Mouse (Mus musculus): ENCODE data around the gene Specc1l. TPM values are rescaled to one million over a fixed set of nuclear protein-coding genes. Genes with fewer than 3 reads are reported as not detected.

Specc1l gene
- total and polyA plus RNA-seq, 2 experiments from 2014 or later = 21.4 to 64.5 TPM

DNA sequence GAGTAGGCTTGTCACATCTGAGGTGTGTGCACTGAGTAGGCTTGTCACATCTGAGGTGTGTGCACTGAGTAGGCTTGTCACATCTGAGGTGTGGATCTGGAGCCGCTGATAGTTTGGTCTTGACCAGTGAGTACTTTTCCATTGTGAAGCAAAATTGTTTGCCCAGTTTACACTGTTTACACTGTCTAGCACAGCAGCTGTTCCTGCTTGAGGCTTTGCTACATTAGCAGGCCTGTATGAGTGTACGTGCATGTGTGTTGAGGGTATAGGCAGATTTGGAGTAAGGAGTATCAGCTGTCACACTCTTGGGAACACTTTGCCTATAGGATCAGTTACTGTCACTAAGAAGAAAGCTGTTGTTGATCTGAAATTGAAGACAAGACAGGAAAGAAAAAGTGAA is 21.6 kb downstream of the Specc1l start:
- no peaks in the 10 kb centered on the region for H3K27me3 ChIP-seq (ENCODE audit: insufficient read depth, low read length)
- H3K9ac ChIP-seq = no peak overlapping the region
- no peak for TF ChIP-seq CTCF (IDR thresholded peaks at IDR 0.05; ENCODE audit: low read depth)
- H3K36me3 ChIP-seq (ENCODE audit: insufficient read depth) = peaks cover 27% of the 10 kb centered on the region
- no peak overlapping the region for H3K27ac ChIP-seq (ENCODE audit: low read depth, low read length)
- no peaks in the 10 kb centered on the region for H3K4me1 ChIP-seq (ENCODE audit: insufficient read depth)
- H3K9me3 ChIP-seq (ENCODE audit: low read length) = no peaks in the 10 kb centered on the region
- H3K4me3 ChIP-seq (ENCODE audit: low read depth, low read length) = no peak overlapping the region
- no peak overlapping the region for H3K4me2 ChIP-seq (ENCODE audit: low read depth)
- 57% methylated on average over 2 of the region's 2 CpGs for WGBS
- no peak for DNase-seq
- ATAC-seq = no peak

DNA sequence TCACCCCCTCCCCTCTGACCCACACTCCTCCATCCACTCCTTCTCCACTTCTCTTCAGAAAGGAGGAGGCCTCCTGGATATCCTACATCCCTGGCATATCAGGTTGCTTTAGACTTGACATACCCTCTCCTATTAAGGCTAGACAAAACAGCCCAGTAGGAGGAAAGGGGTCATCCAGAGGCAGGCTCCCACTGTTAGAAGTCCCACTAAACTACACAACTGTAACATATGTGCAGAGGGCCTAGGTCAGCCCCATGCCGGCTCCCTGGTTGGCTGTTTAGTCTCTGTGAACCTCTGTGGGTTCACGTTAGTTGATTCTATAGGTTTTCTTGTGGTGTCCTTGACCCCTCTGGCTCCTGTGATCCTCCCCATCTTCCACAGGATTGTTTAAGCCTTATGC is 23.9 kb downstream of the Specc1l start:
- ATAC-seq = no peak

DNA sequence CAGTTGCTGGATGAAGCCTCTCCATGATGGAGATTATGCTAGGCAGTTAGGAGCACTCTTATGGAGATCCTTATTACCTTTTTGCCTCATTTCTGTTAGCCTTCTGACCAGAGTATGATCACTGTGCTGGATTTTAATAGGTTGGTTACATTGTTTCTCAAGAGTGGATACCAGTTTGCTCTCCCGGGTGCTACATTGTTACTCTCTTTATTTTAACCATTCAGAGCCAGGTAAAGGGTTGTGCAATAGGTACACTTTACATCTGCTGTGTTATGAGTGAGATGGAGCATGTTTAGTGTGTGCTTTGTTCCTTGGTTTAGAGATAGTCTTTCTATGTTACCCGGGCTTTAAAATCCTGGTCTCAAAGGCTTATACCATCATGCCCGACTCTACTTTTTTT is 24.3 kb downstream of the Specc1l start:
- ATAC-seq (no peak), DNase-seq (no peak)
- Histone ChIP-seq H3K27me3 (ENCODE audit: insufficient read depth, low read length) (no peaks in the 10 kb centered on the region), H3K4me3 (ENCODE audit: low read depth, low read length) (no peak overlapping the region), H3K9me3 (ENCODE audit: low read length) (no peaks in the 10 kb centered on the region), H3K9ac (no peak overlapping the region), H3K27ac (ENCODE audit: low read depth, low read length) (no peak overlapping the region), H3K4me2 (ENCODE audit: low read depth) (no peak overlapping the region), H3K4me1 (ENCODE audit: insufficient read depth) (no peaks in the 10 kb centered on the region), H3K36me3 (ENCODE audit: insufficient read depth) (peaks cover 24% of the 10 kb centered on the region)
- WGBS = 95% methylated on average over 3 of the region's 3 CpGs
- TF ChIP-seq CTCF (IDR thresholded peaks at IDR 0.05; ENCODE audit: low read depth) = no peak

More for the DNA sequence above, 23.9 kb downstream of the Specc1l start:
- WGBS = 89% methylated on average over 2 of the region's 2 CpGs
- H3K27ac ChIP-seq (ENCODE audit: low read depth, low read length) = no peak overlapping the region
- H3K36me3 ChIP-seq (ENCODE audit: insufficient read depth) = peaks cover 27% of the 10 kb centered on the region
- no peak overlapping the region for H3K4me3 ChIP-seq (ENCODE audit: low read depth, low read length)
- no peak for TF ChIP-seq CTCF (IDR thresholded peaks at IDR 0.05; ENCODE audit: low read depth)
- no peak overlapping the region for H3K9ac ChIP-seq
- no peak overlapping the region for H3K4me2 ChIP-seq (ENCODE audit: low read depth)
- no peak for DNase-seq
- no peaks in the 10 kb centered on the region for H3K27me3 ChIP-seq (ENCODE audit: insufficient read depth, low read length)
- H3K4me1 ChIP-seq (ENCODE audit: insufficient read depth) = no peaks in the 10 kb centered on the region
- H3K9me3 ChIP-seq (ENCODE audit: low read length) = no peaks in the 10 kb centered on the region

DNA sequence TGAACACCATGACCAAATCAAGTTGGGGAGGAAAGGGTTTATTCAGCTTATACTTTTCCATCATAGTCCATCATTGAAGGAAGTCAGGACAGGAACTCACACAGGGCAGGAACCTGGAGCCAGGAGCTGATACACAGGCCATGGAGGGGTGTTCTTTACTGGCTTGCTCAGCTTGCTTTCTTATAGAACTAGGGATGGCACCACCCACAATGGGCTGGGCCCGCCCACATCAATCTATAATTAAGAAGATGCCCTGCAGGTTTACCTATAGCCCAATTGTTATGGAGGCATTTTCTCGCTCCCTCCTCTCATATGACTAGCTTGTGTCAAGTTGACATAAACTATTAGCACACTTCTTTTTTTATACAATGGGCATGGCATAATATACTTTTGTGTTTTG is 25.3 kb downstream of the Specc1l start:
- no peak for TF ChIP-seq CTCF (IDR thresholded peaks at IDR 0.05; ENCODE audit: low read depth)
- no peak overlapping the region for H3K27ac ChIP-seq (ENCODE audit: low read depth, low read length)
- H3K4me1 ChIP-seq (ENCODE audit: insufficient read depth) = no peaks in the 10 kb centered on the region

DNA sequence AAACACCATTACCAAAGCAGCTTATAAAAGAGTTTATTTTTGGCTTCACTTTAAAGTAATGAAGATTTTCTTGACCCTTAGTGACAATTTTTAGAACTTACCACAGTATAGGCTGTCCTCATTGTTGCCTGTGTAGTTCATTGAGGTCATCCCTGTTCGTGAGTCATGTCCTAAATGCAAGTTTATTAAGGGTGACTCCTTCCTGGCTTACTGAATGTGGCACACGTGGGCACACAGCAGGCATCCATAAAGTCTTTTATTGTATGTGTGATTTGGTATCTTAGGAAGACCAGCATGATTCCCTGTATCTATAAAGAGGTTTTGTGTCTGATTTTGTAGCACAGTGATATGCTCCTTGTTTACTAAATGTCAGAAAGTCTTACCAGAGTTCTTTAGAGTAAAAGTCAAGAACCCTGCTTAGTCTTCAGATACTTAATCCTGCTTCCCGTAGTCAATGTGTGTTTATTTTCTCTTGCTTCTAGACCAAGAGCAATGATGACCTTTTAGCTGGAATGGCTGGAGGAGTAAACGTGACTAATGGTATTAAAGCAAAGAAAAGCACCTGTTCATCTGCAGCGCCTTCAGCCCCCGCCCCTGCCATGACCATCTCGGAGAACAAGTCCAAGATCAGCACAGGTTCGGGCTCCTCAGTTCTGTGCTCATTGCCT is 28.8 kb downstream of the Specc1l start:
- Histone ChIP-seq H3K4me3 (ENCODE audit: low read depth, low read length) (no peak overlapping the region), H3K4me2 (ENCODE audit: low read depth) (no peak overlapping the region), H3K27ac (ENCODE audit: low read depth, low read length) (no peak overlapping the region), H3K36me3 (ENCODE audit: insufficient read depth) (peaks cover 41% of the 10 kb centered on the region), H3K9me3 (ENCODE audit: low read length) (no peaks in the 10 kb centered on the region), H3K4me1 (ENCODE audit: insufficient read depth) (no peaks in the 10 kb centered on the region), H3K9ac (no peak overlapping the region), H3K27me3 (ENCODE audit: insufficient read depth, low read length) (no peaks in the 10 kb centered on the region)
- ATAC-seq = no peak
- 76% methylated on average over 8 of the region's 8 CpGs for WGBS
- DNase-seq = no peak
- TF ChIP-seq CTCF (IDR thresholded peaks at IDR 0.05; ENCODE audit: low read depth) = no peak

More for the DNA sequence above, 25.3 kb downstream of the Specc1l start:
- DNase-seq = no peak
- Histone ChIP-seq H3K4me3 (ENCODE audit: low read depth, low read length) (no peak overlapping the region), H3K27me3 (ENCODE audit: insufficient read depth, low read length) (no peaks in the 10 kb centered on the region), H3K4me2 (ENCODE audit: low read depth) (no peak overlapping the region), H3K36me3 (ENCODE audit: insufficient read depth) (peaks cover 21% of the 10 kb centered on the region), H3K9ac (no peak overlapping the region), H3K9me3 (ENCODE audit: low read length) (no peaks in the 10 kb centered on the region)
- ATAC-seq = no peak
- 93% methylated on average over 2 of the region's 2 CpGs for WGBS

DNA sequence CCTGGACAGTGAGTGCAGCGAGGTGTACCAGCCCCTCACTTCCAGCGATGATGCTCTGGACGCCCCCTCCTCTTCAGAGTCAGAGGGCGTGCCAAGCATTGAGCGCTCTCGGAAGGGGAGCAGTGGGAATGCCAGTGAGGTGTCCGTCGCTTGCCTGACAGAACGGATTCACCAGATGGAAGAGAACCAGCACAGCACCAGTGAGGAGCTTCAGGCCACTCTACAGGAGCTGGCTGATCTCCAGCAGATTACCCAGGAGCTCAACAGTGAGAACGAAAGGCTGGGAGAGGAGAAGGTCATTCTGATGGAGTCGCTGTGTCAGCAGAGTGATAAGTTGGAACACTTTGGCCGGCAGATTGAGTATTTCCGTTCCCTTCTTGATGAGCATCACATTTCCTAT is 33.9 kb downstream of the Specc1l start:
- Histone ChIP-seq H3K27ac (ENCODE audit: low read depth, low read length) (no peak overlapping the region), H3K36me3 (ENCODE audit: insufficient read depth) (peaks cover 70% of the 10 kb centered on the region), H3K9me3 (ENCODE audit: low read length) (no peaks in the 10 kb centered on the region), H3K9ac (no peak overlapping the region), H3K4me2 (ENCODE audit: low read depth) (no peak overlapping the region), H3K4me3 (ENCODE audit: low read depth, low read length) (no peak overlapping the region), H3K27me3 (ENCODE audit: insufficient read depth, low read length) (no peaks in the 10 kb centered on the region), H3K4me1 (ENCODE audit: insufficient read depth) (no peaks in the 10 kb centered on the region)
- no peak for TF ChIP-seq CTCF (IDR thresholded peaks at IDR 0.05; ENCODE audit: low read depth)
- DNase-seq = no peak
- ATAC-seq = no peak
- 93% methylated on average over 13 of the region's 13 CpGs for WGBS

DNA sequence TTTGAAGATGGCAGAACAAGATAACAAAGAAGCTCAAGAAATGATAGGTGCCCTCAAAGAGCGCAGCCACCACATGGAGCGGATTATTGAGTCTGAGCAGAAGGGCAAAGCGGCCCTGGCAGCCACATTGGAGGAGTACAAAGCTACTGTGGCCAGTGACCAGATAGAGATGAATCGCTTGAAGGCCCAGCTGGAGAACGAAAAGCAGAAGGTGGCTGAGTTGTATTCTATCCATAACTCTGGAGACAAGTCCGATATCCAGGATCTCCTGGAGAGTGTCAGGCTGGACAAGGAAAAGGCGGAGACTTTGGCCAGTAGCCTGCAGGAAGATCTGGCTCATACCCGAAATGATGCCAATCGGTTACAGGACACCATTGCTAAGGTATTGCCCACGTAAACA is 34.5 kb downstream of the Specc1l start:
- H3K36me3 ChIP-seq (ENCODE audit: insufficient read depth) = peaks cover 71% of the 10 kb centered on the region
- no peak overlapping the region for H3K9ac ChIP-seq
- H3K4me1 ChIP-seq (ENCODE audit: insufficient read depth) = no peaks in the 10 kb centered on the region
- H3K27me3 ChIP-seq (ENCODE audit: insufficient read depth, low read length) = no peaks in the 10 kb centered on the region
- WGBS = 94% methylated on average over 10 of the region's 10 CpGs
- H3K4me3 ChIP-seq (ENCODE audit: low read depth, low read length) = no peak overlapping the region
- no peak for DNase-seq
- no peak for TF ChIP-seq CTCF (IDR thresholded peaks at IDR 0.05; ENCODE audit: low read depth)
- H3K4me2 ChIP-seq (ENCODE audit: low read depth) = no peak overlapping the region
- ATAC-seq = no peak
- no peak overlapping the region for H3K27ac ChIP-seq (ENCODE audit: low read depth, low read length)
- H3K9me3 ChIP-seq (ENCODE audit: low read length) = no peaks in the 10 kb centered on the region
